In the genomic region with DNA sequence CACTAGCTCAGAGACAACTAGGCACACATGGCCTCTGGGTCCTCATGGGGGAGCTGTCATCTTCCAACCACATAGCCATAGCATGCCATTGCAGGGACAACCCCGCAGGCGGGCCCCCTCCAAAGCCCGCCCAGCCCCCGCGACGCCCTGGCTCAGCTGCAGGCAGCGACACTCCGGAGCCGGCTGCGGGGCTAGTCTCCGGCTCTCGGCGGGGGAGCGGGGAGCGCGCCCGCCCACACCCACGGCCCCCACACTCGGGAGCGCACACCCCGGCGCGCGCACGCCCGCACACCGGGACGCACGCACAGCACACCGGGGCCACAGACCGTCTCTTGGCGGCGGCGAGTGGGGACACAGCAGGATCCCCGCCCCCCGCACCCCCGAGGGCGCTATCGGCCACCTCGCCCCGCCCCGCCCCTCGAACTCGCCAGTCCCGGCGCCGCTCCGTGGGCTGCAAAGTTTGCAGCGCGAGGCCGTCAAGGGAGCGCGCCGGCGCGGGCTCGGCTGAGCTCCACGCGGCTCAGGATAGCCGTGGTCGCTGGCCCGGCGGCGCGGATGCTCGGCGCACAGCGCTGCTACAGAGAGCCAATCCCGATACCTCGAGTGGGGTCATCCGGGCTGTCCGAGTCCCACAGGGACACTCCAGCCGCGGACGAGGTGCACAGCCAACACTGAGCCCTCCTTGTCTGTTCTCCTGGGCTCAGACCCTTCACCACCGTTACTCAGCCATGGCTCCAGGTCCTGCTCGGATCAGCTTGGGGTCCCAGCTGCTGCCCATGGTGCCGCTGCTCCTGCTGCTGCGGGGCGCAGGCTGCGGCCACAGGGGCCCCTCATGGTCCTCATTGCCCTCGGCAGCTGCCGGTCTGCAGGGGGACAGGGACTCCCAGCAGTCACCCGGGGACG, we compare ENCODE assay signal across 9 mouse cellular contexts. TPM values are rescaled to one million over a fixed set of nuclear protein-coding genes. Genes with fewer than 3 reads are reported as not detected.
DNase-seq lines count a peak whose midpoint lies in the region; ATAC-seq and TF ChIP-seq lines count a peak whose summit lies in the region.
"Had no signal": no experiment of that assay in that cellular context is flagged by ENCODE, and none has a peak within 500 bp of the region (broad histone marks: within the 10 kb centered on the region; RNA-seq: fewer than 3 reads in every experiment).

A gene (plus strand): TSS at position 420 of the 903 bp plus-strand sequence.

- TF ChIP-seq CTCF in liver, postnatal 0 days (IDR thresholded peaks at IDR 0.05; ENCODE audit: low read depth), result no peak

- no peaks in the 10 kb centered on the region for H3K9me3 ChIP-seq in heart, embryonic 12.5 days (replicated peaks)
- H3K9me3 ChIP-seq in liver, postnatal 0 days (ENCODE audit: low read length), result no peaks in the 10 kb centered on the region

- TF ChIP-seq EP300 in liver, postnatal 0 days (IDR thresholded peaks at IDR 0.05; ENCODE audit: low read depth), result no peak

- DNase-seq in kidney, adult 18-20 months, result peak; percentile 33
- DNase-seq in kidney, adult 11 months, result no peak
- DNase-seq in embryo, embryonic 10.5 days (ENCODE audit: low spot score), result peak; percentile 52
- peak; percentile 44 to 61 for DNase-seq in kidney, postnatal 25 days
- DNase-seq in liver, postnatal 0 days, result no peak
- DNase-seq in retina, postnatal 1 day, result peak; percentile 74
- DNase-seq in cerebellum, adult 11 months, result no peak

- peak within 1 kb of the TSS; percentile 60 for H3K9ac ChIP-seq in heart, embryonic 12.5 days
- no peak within 1 kb of the TSS for H3K9ac ChIP-seq in liver, postnatal 0 days (replicated peaks)

- no peaks in the 10 kb centered on the region for H3K36me3 ChIP-seq in heart, embryonic 12.5 days
- no peaks in the 10 kb centered on the region for H3K36me3 ChIP-seq in liver, postnatal 0 days (replicated peaks; ENCODE audit: insufficient read depth, low read length)

- H3K4me2 ChIP-seq in heart, embryonic 12.5 days, result peak within 1 kb of the TSS; percentile 98
- H3K4me2 ChIP-seq in liver, postnatal 0 days (ENCODE audit: low read depth, low read length), result peak within 1 kb of the TSS; percentile 65

- H3K4me3 ChIP-seq in heart, embryonic 12.5 days, result peak within 1 kb of the TSS; percentile 61
- peak within 1 kb of the TSS; percentile 49 for H3K4me3 ChIP-seq in liver, postnatal 0 days (ENCODE audit: low read depth, low read length)

- 0 out of 2 replicates have a peak, but pooled peaks cover 4% of the 10 kb centered on the region for H3K4me1 ChIP-seq in heart, embryonic 12.5 days (replicated peaks)
- H3K4me1 ChIP-seq in liver, postnatal 0 days (ENCODE audit: insufficient read depth), result no peaks in the 10 kb centered on the region

- H3K27me3 ChIP-seq in heart, embryonic 12.5 days (replicated peaks), result peaks cover 88% of the 10 kb centered on the region
- peaks cover 35% of the 10 kb centered on the region for H3K27me3 ChIP-seq in liver, postnatal 0 days (ENCODE audit: insufficient read depth, low read length)
- H3K27me3 ChIP-seq: CH12.LX had no signal

- ATAC-seq in heart, embryonic 12.5 days (ENCODE audit: insufficient number of reproducible peaks, low FRiP score), result peak; percentile 69
- ATAC-seq in liver, postnatal 0 days, result peak; percentile 10; the same call in 1 of the 2 replicates

- WGBS in heart, embryonic 12.5 days, result under 1% methylated on average over 85 of the region's 85 CpGs
- WGBS in liver, postnatal 0 days (ENCODE audit: insufficient replicate concordance), result 1% methylated on average over 67 of the region's 85 CpGs

- H3K27ac ChIP-seq in heart, embryonic 12.5 days (ENCODE audit: poor library complexity, severe bottlenecking), result no peak within 1 kb of the TSS
- no peak within 1 kb of the TSS for H3K27ac ChIP-seq in liver, postnatal 0 days (ENCODE audit: low read depth)

RNA-seq across cellular contexts. Expression of the gene that starts here (rescaled TPM):
- 1.3 and 1.5 TPM in 2 replicates for polyA plus RNA-seq in heart, embryonic 12.5 days (2016; fragmentation: Nextera tagmentation; extraction: Ambion mirVana)
- polyA plus RNA-seq in liver, postnatal 0 days (2015; fragmentation: Nextera tagmentation; extraction: Ambion mirVana), result 4.1 and 5.1 TPM in 2 replicates

Comparison
In these comparisons a context has a peak if more than half of its experiments do, and no peak if none do; other contexts are left out.
1. DNase-seq: peak in kidney, adult 18-20 months (single experiment), embryo, embryonic 10.5 days (single experiment), kidney, postnatal 25 days (2 of 2) and retina, postnatal 1 day (single experiment); none in kidney, adult 11 months (single experiment), liver, postnatal 0 days (single experiment) and cerebellum, adult 11 months (single experiment).